ENCODE assay signal across 23 mouse cellular contexts in the genomic region with DNA sequence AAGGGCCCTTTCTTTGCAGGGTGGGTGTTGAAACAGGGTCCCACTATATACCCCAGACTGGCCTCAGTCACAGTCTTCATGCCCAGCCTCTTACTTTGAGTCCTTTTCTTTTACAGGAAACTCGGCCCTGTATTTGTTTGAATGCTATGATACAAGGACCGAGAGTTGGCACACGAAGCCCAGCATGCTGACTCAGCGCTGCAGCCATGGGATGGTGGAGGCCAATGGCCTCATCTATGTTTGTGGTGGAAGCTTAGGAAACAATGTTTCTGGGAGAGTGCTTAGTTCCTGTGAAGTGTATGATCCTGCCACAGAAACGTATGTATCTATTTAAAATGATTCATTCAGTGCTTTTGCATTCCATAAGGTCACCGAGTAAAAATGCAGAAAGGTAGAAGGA. TPM values are rescaled to one million over a fixed set of nuclear protein-coding genes. Genes with fewer than 3 reads are reported as not detected.
A peak's percentile ranks its signal among the peaks of the same experiment; 100 is the strongest.
DNase-seq lines count a peak whose midpoint lies in the region; ATAC-seq and TF ChIP-seq lines count a peak whose summit lies in the region.
"Had no signal": no experiment of that assay in that cellular context is flagged by ENCODE, and none has a peak within 500 bp of the region (broad histone marks: within the 10 kb centered on the region; RNA-seq: fewer than 3 reads in every experiment).

No protein-coding gene starts in this region.

- intact Hi-C loops in heart, adult 2 months (cut with DNase I), result no loop called here

- H3K4me2 ChIP-seq in midbrain, embryonic 11.5 days, result no peak overlapping the region
- H3K4me2 ChIP-seq in midbrain, postnatal 0 days (ENCODE audit: low read depth, low read length, poor library complexity, severe bottlenecking), result no peak overlapping the region
- H3K4me2 ChIP-seq: embryonic facial prominence, embryonic 12.5 days; forebrain, embryonic 13.5 days; forebrain, embryonic 15.5 days had no signal

- no peak overlapping the region for H3K9ac ChIP-seq in midbrain, embryonic 11.5 days (ENCODE audit: low read length)
- no peak overlapping the region for H3K9ac ChIP-seq in midbrain, postnatal 0 days (replicated peaks; ENCODE audit: low read length, poor library complexity, severe bottlenecking)
- H3K9ac ChIP-seq in MEL (ENCODE audit: control insufficient read depth, low read depth, low read length, poor library complexity, severe bottlenecking), result no peak overlapping the region
- H3K9ac ChIP-seq in heart, adult 2 months (ENCODE audit: low read depth, low read length), result no peak overlapping the region
- H3K9ac ChIP-seq: embryonic facial prominence, embryonic 12.5 days; forebrain, embryonic 13.5 days; forebrain, embryonic 15.5 days; forebrain, postnatal 0 days had no signal

- no peaks in the 10 kb centered on the region for H3K36me3 ChIP-seq in midbrain, embryonic 11.5 days (ENCODE audit: control insufficient read depth, insufficient read depth, low read length)
- H3K36me3 ChIP-seq in midbrain, postnatal 0 days (ENCODE audit: insufficient read depth, low read length), result peaks cover 20% of the 10 kb centered on the region
- H3K36me3 ChIP-seq in MEL (ENCODE audit: control insufficient read depth in 1 of 2, insufficient read depth in 2 of 2, low read length in 2 of 2), result peaks cover 0 to 3% of the 10 kb centered on the region in 2 experiments; a peak in 2 of 4 replicates
- H3K36me3 ChIP-seq in heart, adult 2 months (ENCODE audit: control insufficient read depth, insufficient read depth, low read length), result no peaks in the 10 kb centered on the region

- H3K27ac ChIP-seq in midbrain, embryonic 11.5 days (ENCODE audit: low read depth, low read length), result no peak overlapping the region
- H3K27ac ChIP-seq in midbrain, postnatal 0 days (ENCODE audit: low read depth, low read length), result no peak overlapping the region
- H3K27ac ChIP-seq in MEL (ENCODE audit: control insufficient read depth, low read depth, low read length), result no peak overlapping the region
- H3K27ac ChIP-seq in heart, adult 2 months, result no peak overlapping the region
- H3K27ac ChIP-seq: embryonic facial prominence, embryonic 10.5 days; embryonic facial prominence, embryonic 12.5 days; forebrain, embryonic 13.5 days; forebrain, embryonic 15.5 days had no signal

- no peak for TF ChIP-seq RAD21 in MEL (IDR thresholded peaks at IDR 0.05; ENCODE audit: low read depth, low read length)

- no peak for TF ChIP-seq POLR2A in MEL (IDR thresholded peaks at IDR 0.05; ENCODE audit: control insufficient read depth in 1 of 2, insufficient read depth in 1 of 2, low read depth in 1 of 2, low read length in 2 of 2, poor library complexity in 1 of 2)
- TF ChIP-seq POLR2A in heart, adult 2 months (IDR thresholded peaks at IDR 0.05; ENCODE audit: insufficient read depth, low read depth, low read length), result no peak

- DNase-seq in adrenal gland, adult 2 months, result peak; percentile 8
- DNase-seq in adrenal gland, adult 18-20 months (ENCODE audit: low spot score in 2 of 2), result no peak
- peak; percentile 33 for DNase-seq in midbrain, embryonic 11.5 days (ENCODE audit: low spot score, missing footprints)
- DNase-seq in midbrain, postnatal 0 days (ENCODE audit: low spot score), result no peak
- no peak for DNase-seq in MEL (ENCODE audit: low read depth, low spot score)
- no peak for DNase-seq in heart, adult 2 months
- no peak for DNase-seq in heart, adult 8-10 months (ENCODE audit: low spot score)
- DNase-seq: adrenal gland, postnatal 14 days; B cell, adult 2 months; cerebellum, adult 11-12 months; cerebellum, adult 2 months; cerebellum, adult 9-10 months; cerebellum, postnatal 10 days; cerebellum, postnatal 25 days; forebrain, postnatal 0 days had no signal

- WGBS in midbrain, embryonic 11.5 days, result 95% methylated on average over 6 of the region's 6 CpGs
- WGBS in midbrain, postnatal 0 days, result 93% methylated on average over 6 of the region's 6 CpGs
- WGBS in heart, adult 2 months, result 89% methylated on average over 6 of the region's 6 CpGs

- no peak overlapping the region for H3K4me3 ChIP-seq in midbrain, embryonic 11.5 days (ENCODE audit: low read depth, low read length)
- H3K4me3 ChIP-seq in midbrain, postnatal 0 days (ENCODE audit: low read depth, low read length), result no peak overlapping the region
- no peak overlapping the region for H3K4me3 ChIP-seq in MEL (ENCODE audit: control insufficient read depth in 1 of 2, insufficient read depth in 1 of 2, low read depth in 2 of 2, low read length in 2 of 2)
- H3K4me3 ChIP-seq in heart, adult 2 months, result no peak overlapping the region
- H3K4me3 ChIP-seq: embryonic facial prominence, embryonic 10.5 days; embryonic facial prominence, embryonic 12.5 days; forebrain, embryonic 13.5 days; forebrain, embryonic 15.5 days had no signal

- TF ChIP-seq CTCF in midbrain, postnatal 0 days (IDR thresholded peaks at IDR 0.05), result no peak
- TF ChIP-seq CTCF in MEL (IDR thresholded peaks at IDR 0.05 in 2 of 3, conservative IDR thresholded peaks at IDR 0.05 in 1 of 3; ENCODE audit: control insufficient read depth in 1 of 3, insufficient read depth in 1 of 3, low read depth in 2 of 3, low read length in 3 of 3, poor library complexity in 1 of 3, severe bottlenecking in 1 of 3), result no peak
- TF ChIP-seq CTCF in heart, adult 2 months (IDR thresholded peaks at IDR 0.05), result no peak

- TF ChIP-seq EP300 in MEL (IDR thresholded peaks at IDR 0.05; ENCODE audit: low read depth in 1 of 2, low read length in 2 of 2), result no peak
- TF ChIP-seq EP300 in heart, adult 2 months (IDR thresholded peaks at IDR 0.05; ENCODE audit: insufficient read depth, low read depth, low read length), result no peak

- no peaks in the 10 kb centered on the region for H3K9me3 ChIP-seq in midbrain, embryonic 11.5 days (ENCODE audit: control insufficient read depth, low read length)
- no peaks in the 10 kb centered on the region for H3K9me3 ChIP-seq in midbrain, postnatal 0 days (ENCODE audit: low read length)
- no peaks in the 10 kb centered on the region for H3K9me3 ChIP-seq in MEL (replicated peaks; ENCODE audit: insufficient read depth, low read length)
- H3K9me3 ChIP-seq: embryonic facial prominence, embryonic 10.5 days; embryonic facial prominence, embryonic 12.5 days; forebrain, embryonic 13.5 days; forebrain, embryonic 15.5 days; G1E had no signal

- H3K79me2 ChIP-seq in MEL (ENCODE audit: control insufficient read depth, insufficient read depth, low read length, poor library complexity), result no peaks in the 10 kb centered on the region
- H3K79me2 ChIP-seq in heart, adult 2 months (replicated peaks; ENCODE audit: control insufficient read depth, insufficient read depth, low read length), result no peaks in the 10 kb centered on the region

- ATAC-seq in midbrain, embryonic 11.5 days (ENCODE audit: low FRiP score), result no peak
- ATAC-seq in midbrain, postnatal 0 days (ENCODE audit: low FRiP score), result no peak
- ATAC-seq: activated CD4-positive, CD25-positive, alpha-beta regulatory T cell, adult 4 months; CD4-positive, CD25-positive, alpha-beta regulatory T cell, adult 4 months; forebrain, embryonic 13.5 days; forebrain, embryonic 15.5 days; forebrain, postnatal 0 days; Patski had no signal

- H3K27me3 ChIP-seq in midbrain, embryonic 11.5 days (ENCODE audit: control insufficient read depth, insufficient read depth, low read length), result no peaks in the 10 kb centered on the region
- no peaks in the 10 kb centered on the region for H3K27me3 ChIP-seq in midbrain, postnatal 0 days (ENCODE audit: insufficient read depth, low read length)
- no peaks in the 10 kb centered on the region for H3K27me3 ChIP-seq in MEL (ENCODE audit: control insufficient read depth in 1 of 2, insufficient read depth in 2 of 2, low read length in 2 of 2)
- H3K27me3 ChIP-seq in heart, adult 2 months (ENCODE audit: control insufficient read depth, insufficient read depth, low read length), result no peaks in the 10 kb centered on the region
- H3K27me3 ChIP-seq: embryonic facial prominence, embryonic 12.5 days; forebrain, embryonic 13.5 days; forebrain, embryonic 15.5 days; Patski had no signal

- H3K4me1 ChIP-seq in midbrain, embryonic 11.5 days (ENCODE audit: control insufficient read depth, insufficient read depth, low read length), result no peaks in the 10 kb centered on the region
- no peaks in the 10 kb centered on the region for H3K4me1 ChIP-seq in midbrain, postnatal 0 days (ENCODE audit: insufficient read depth, low read length)
- H3K4me1 ChIP-seq in MEL (ENCODE audit: control insufficient read depth in 1 of 2, insufficient read depth in 2 of 2, low read length in 2 of 2), result no peaks in the 10 kb centered on the region
- H3K4me1 ChIP-seq in heart, adult 2 months (ENCODE audit: control insufficient read depth, insufficient read depth, low read length), result no peaks in the 10 kb centered on the region
- H3K4me1 ChIP-seq: embryonic facial prominence, embryonic 10.5 days; embryonic facial prominence, embryonic 12.5 days; forebrain, embryonic 13.5 days; forebrain, embryonic 15.5 days had no signal

TF ChIP-seq in MEL, 35 proteins besides CTCF, POLR2A, EP300 and RAD21 (continues in another document):
- TF ChIP-seq MAFK (IDR thresholded peaks at IDR 0.05; ENCODE audit: borderline replicate concordance, low read depth, low read length), result peak; percentile 72

RNA-seq across cellular contexts. Expression of gene Nupl2, which starts 8.0 kb away (rescaled TPM):
- total RNA-seq in adrenal gland, adult 2 months (2021), result 1 to 10 TPM; 6.3 to 9.3 TPM
- 7.7 and 7.9 TPM in 2 replicates for polyA plus RNA-seq in adrenal gland, adult 2 months (2012; rRNA removed)
- 1 to 10 TPM; 6.8 to 7.2 TPM for total RNA-seq in adrenal gland, adult 18-20 months (2021)
- 18.3 and 20.6 TPM in 2 replicates for polyA plus RNA-seq in midbrain, embryonic 11.5 days (2014; fragmentation: Nextera tagmentation; extraction: Ambion mirVana)
- 10.6 and 14.0 TPM in 2 replicates for total RNA-seq in midbrain, postnatal 0 days (2014; rRNA removed)
- 9.0 and 9.4 TPM in 2 replicates for polyA plus RNA-seq in midbrain, postnatal 0 days (2015; fragmentation: Nextera tagmentation; extraction: Ambion mirVana)
- total RNA-seq in MEL (2012; rRNA removed), result 11.9 and 13.8 TPM in 2 replicates
- polyA plus RNA-seq in MEL (2012; ENCODE audit: insufficient read depth in 1 of 2, insufficient read length in 2 of 2, low read depth in 1 of 2, low replicate concordance in 2 of 2, missing spikeins in 1 of 2), result 100 to 1,000 TPM in 1 of 2 experiments, 10 to 100 TPM in 1; 23.1 to 121 TPM
- total RNA-seq in heart, adult 2 months (2021), result 1 to 10 TPM; 7.4 to 7.6 TPM
- 5.8 and 7.3 TPM in 2 replicates for polyA plus RNA-seq in heart, adult 2 months (2012; rRNA removed)
- 1 to 10 TPM; 7.0 to 9.2 (median 7.9) TPM for total RNA-seq in heart, adult 8-10 months (2022)

RNA-seq across cellular contexts. Expression of gene Klhl7, which starts 56.4 kb away (rescaled TPM):
- total RNA-seq in adrenal gland, adult 2 months (2021), result 10 to 100 TPM; 31.4 to 37.6 TPM
- polyA plus RNA-seq in adrenal gland, adult 2 months (2012; rRNA removed), result 0.79 and 0.91 TPM in 2 replicates
- 10 to 100 TPM; 32.2 to 36.7 TPM for total RNA-seq in adrenal gland, adult 18-20 months (2021)
- 116 and 123 TPM in 2 replicates for polyA plus RNA-seq in midbrain, embryonic 11.5 days (2014; fragmentation: Nextera tagmentation; extraction: Ambion mirVana)
- 149 and 188 TPM in 2 replicates for total RNA-seq in midbrain, postnatal 0 days (2014; rRNA removed)
- 114 and 123 TPM in 2 replicates for polyA plus RNA-seq in midbrain, postnatal 0 days (2015; fragmentation: Nextera tagmentation; extraction: Ambion mirVana)
- total RNA-seq in MEL (2012; rRNA removed), result 19.3 and 19.7 TPM in 2 replicates
- 10 to 100 TPM in 1 of 2 experiments, not detected in 1; 13.5 TPM for polyA plus RNA-seq in MEL (2012; ENCODE audit: insufficient read depth in 1 of 2, insufficient read length in 2 of 2, low read depth in 1 of 2, low replicate concordance in 2 of 2, missing spikeins in 1 of 2)
- total RNA-seq in heart, adult 2 months (2021), result 10 to 100 TPM; 47.7 to 48.9 TPM
- 7.4 and 25.6 TPM in 2 replicates for polyA plus RNA-seq in heart, adult 2 months (2012; rRNA removed)
- 10 to 100 TPM; 44.2 to 57.4 (median 49.0) TPM for total RNA-seq in heart, adult 8-10 months (2022)

Comparison
In these comparisons a context has a peak if more than half of its experiments do, and no peak if none do; other contexts are left out.
1. DNase-seq: peak in adrenal gland, adult 2 months (single experiment) and midbrain, embryonic 11.5 days (single experiment); none in adrenal gland, adult 18-20 months (0 of 2), midbrain, postnatal 0 days (single experiment), MEL (single experiment), heart, adult 2 months (0 of 2) and heart, adult 8-10 months (single experiment).